Mouse (Mus musculus) testis, adult 2 months (tissue): ENCODE results near the gene Plekho1.

ENCODE experiments used
- CTCF ChIP-seq: fragments of 200-500 bp; IDR thresholded peaks from 2 replicates; pipeline ENCODE4 v1.5.1; 2012; ENCODE audit warnings: low read depth, mild to moderate bottlenecking, inconsistent platforms, low read length, moderate library complexity; ENCODE audit not compliant: control insufficient read depth, insufficient read depth, insufficient replicate concordance
- POLR2A ChIP-seq: fragments of 200-500 bp; IDR thresholded peaks from 2 replicates; pipeline ENCODE4 v1.6.1; 2012; ENCODE audit warnings: low read depth, mild to moderate bottlenecking, inconsistent platforms, low read length, moderate library complexity; ENCODE audit not compliant: control insufficient read depth

GRCm38 (mm10) chr3:96039857-96040662 lies 44.3 kb upstream of the Plekho1 start:
- no peak for TF ChIP-seq CTCF
- no peak for TF ChIP-seq POLR2A
